Mouse (Mus musculus) embryonic facial prominence, embryonic 14.5 days (tissue): ENCODE data around the gene Pla2g4b. TPM values are rescaled to one million over a fixed set of nuclear protein-coding genes. Genes with fewer than 3 reads are reported as not detected.

Experiments
- ATAC-seq: fragments of 200-750 bp; cut with Nextera tagmentation; 2 replicates; pipeline ENCODE4 v1.8.0; 2017; ENCODE audit warnings: low read depth, moderate number of reproducible peaks, moderate TSS enrichment
- DNase-seq: peaks from one replicate; pipeline ENCODE4 v3.0.0-alpha.2; 2015; ENCODE audit warnings: low spot score
- H3K27ac ChIP-seq: fragments of 300-500 bp; sonication (generic); replicated peaks from 2 replicates; pipeline ENCODE4 v1.5.1; 2014; ENCODE audit warnings: low read depth, mild to moderate bottlenecking, low read length, moderate library complexity
- H3K27me3 ChIP-seq: fragments of 300-500 bp; sonication (generic); replicated peaks from 2 replicates; pipeline ENCODE4 v1.6.1; 2014; ENCODE audit warnings: low read length; ENCODE audit not compliant: control insufficient read depth, insufficient read depth
- H3K36me3 ChIP-seq: fragments of 300-500 bp; sonication (generic); 2 replicates; pipeline ENCODE4 v1.6.1; 2014; ENCODE audit warnings: low read length, mixed read lengths; ENCODE audit not compliant: control insufficient read depth, insufficient read depth
- H3K4me1 ChIP-seq: fragments of 300-500 bp; sonication (generic); 2 replicates; pipeline ENCODE4 v1.6.1; 2014; ENCODE audit warnings: antibody characterized with exemption, low read length; ENCODE audit not compliant: control insufficient read depth, insufficient read depth
- H3K4me2 ChIP-seq: fragments of 300-500 bp; sonication (generic); 2 replicates; pipeline ENCODE4 v1.6.1; 2014; ENCODE audit warnings: low read depth, mild to moderate bottlenecking, low read length, moderate library complexity, mixed read lengths
- H3K4me3 ChIP-seq: fragments of 300-500 bp; sonication (generic); 2 replicates; pipeline ENCODE4 v1.5.1; 2014; ENCODE audit warnings: low read depth, mild to moderate bottlenecking, low read length
- H3K9ac ChIP-seq: fragments of 300-500 bp; sonication (generic); 2 replicates; pipeline ENCODE4 v1.6.1; 2014; ENCODE audit warnings: low read depth, mild to moderate bottlenecking, low read length, moderate library complexity, mixed read lengths
- H3K9me3 ChIP-seq: fragments of 300-500 bp; sonication (generic); 2 replicates; pipeline ENCODE4 v1.6.1; 2016; ENCODE audit warnings: low read length; ENCODE audit not compliant: control insufficient read depth
- WGBS: fragments of 180-500 bp; shearing (Covaris S2); extraction: QIAGEN DNeasy Blood & Tissue Kit; methylation state at CpG from one replicate; pipeline ENCODE4 v1.1.7; 2014; 5-methylcytosine and 5-hydroxymethylcytosine counted together
- polyA plus RNA-seq: library from polyadenylated mRNA; unstranded; fragments of >200 nt; fragmentation: Nextera tagmentation; extraction: Ambion mirVana; gene quantifications from 2 replicates; pipeline ENCODE4 v1.2.1, GENCODE M21; 2014

Pla2g4b gene
- polyA plus RNA-seq: 1.8 and 2.1 TPM in 2 replicates

DNA sequence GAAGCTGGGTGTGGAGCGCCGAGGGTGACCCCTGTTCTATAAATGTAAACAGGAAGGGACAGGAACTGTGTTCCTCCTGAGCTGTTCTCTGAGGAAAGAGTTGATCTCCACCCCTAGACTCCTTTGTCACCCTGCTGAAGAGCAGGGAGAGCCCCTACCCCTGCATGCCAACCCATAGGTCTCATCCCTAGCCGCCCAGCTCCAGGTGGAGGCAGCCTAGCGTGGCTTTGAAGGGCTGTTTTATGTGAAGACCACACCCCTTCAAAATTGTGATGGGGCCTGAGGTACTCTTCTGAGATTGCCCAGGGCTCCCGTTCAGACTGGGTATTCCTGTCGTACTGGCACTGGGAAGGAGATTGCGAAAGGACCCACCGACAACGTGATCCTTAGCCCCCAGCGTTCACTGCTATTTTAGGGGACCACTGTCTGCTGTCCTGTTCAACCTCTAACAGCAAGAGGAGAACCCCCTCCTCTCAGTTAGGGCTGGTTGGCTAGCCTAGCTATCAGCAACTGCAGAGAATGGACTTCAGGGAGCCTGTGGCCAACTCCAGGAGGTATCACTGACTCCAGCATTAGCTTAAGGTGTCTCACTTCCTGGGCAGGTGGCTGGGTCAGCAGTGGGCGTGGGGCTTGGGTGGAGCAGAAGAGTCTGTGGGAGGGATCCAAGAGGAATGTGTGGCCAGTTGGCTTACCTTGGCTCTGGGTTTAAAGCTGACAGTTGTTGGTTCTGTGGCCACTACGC lies at the start of gene Pla2g4b:
Pla2g4b (plus strand) TSS at position 692 of the 742 bp plus-strand sequence.
- Histone ChIP-seq H3K4me1 (peaks cover 8% of the 10 kb centered on the region; the same call in 1 of the 2 replicates), H3K27me3 (no peaks in the 10 kb centered on the region), H3K4me3 (no peak within 1 kb of the TSS), H3K9ac (no peak within 1 kb of the TSS), H3K9me3 (no peaks in the 10 kb centered on the region), H3K36me3 (peaks cover 68% of the 10 kb centered on the region), H3K4me2 (no peak within 1 kb of the TSS), H3K27ac (no peak within 1 kb of the TSS)
- ATAC-seq (no peak), DNase-seq (no peak)
- WGBS: 89% methylated on average over 11 of the region's 12 CpGs

GRCm38 (mm10) chr2:119985871-119986270 lies 47.3 kb upstream of the Pla2g4b start:
- Histone ChIP-seq H3K27ac (no peak overlapping the region), H3K27me3 (no peaks in the 10 kb centered on the region), H3K4me2 (no peak overlapping the region), H3K9me3 (no peaks in the 10 kb centered on the region), H3K4me3 (no peak overlapping the region), H3K9ac (no peak overlapping the region), H3K36me3 (peaks cover 5% of the 10 kb centered on the region), H3K4me1 (peaks cover 5% of the 10 kb centered on the region; the same call in 1 of the 2 replicates)
- DNase-seq (no peak), ATAC-seq (no peak)
- WGBS: 85% methylated on average over 8 of the region's 8 CpGs

DNA sequence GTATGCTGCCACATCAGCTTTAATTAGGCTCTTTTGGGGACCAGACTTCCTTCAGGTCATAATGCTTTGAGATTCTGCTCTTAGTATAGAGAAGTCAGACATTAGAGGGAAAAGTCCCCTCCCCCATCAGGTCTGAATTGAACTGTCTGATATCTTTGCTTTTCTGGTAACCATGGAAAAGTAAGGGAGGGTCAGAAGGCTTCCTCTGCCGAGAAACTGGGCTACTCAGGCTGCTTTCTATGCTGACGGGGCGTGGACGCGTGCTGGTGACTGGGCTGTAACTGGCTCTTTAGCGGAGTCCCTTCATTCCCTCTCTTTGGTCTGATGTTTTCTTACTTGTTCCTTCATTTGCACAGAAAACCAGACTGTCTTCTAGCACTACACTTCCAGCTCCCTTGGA lies 46.8 kb upstream of the Pla2g4b start:
- Histone ChIP-seq H3K27me3 (no peaks in the 10 kb centered on the region), H3K9me3 (no peaks in the 10 kb centered on the region), H3K4me3 (no peak overlapping the region), H3K36me3 (peaks cover 5% of the 10 kb centered on the region), H3K27ac (no peak overlapping the region), H3K4me1 (peaks cover 5% of the 10 kb centered on the region; the same call in 1 of the 2 replicates), H3K4me2 (no peak overlapping the region), H3K9ac (no peak overlapping the region)
- no peak for ATAC-seq
- no peak for DNase-seq
- WGBS: 81% methylated on average over 6 of the region's 6 CpGs

DNA sequence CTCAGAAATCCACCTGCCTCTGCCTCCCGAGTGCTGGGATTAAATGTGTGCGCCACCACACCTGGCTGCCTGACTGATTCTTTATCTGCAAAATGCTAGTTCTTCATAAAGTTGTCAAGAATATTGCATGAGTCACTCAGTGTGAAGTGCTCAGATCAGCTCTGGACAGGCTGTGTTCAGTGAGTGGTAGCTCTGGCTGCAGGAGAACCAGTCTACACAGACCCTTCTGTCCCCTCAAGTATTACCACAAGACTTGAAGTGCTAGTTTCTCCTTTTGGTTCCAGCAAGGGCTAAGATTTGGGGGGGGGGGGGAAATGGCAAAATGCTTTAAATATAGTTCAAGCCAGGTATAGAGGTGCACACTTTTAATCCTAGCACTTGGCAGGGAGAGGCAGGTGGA lies 45.8 kb upstream of the Pla2g4b start:
- peaks cover 5% of the 10 kb centered on the region; the same call in 1 of the 2 replicates for H3K4me1 ChIP-seq
- no peak overlapping the region for H3K9ac ChIP-seq
- no peaks in the 10 kb centered on the region for H3K9me3 ChIP-seq
- no peaks in the 10 kb centered on the region for H3K27me3 ChIP-seq
- H3K27ac ChIP-seq: no peak overlapping the region
- H3K4me2 ChIP-seq: no peak overlapping the region
- DNase-seq: no peak
- WGBS: 98% methylated on average over 2 of the region's 2 CpGs
- ATAC-seq: no peak
- H3K4me3 ChIP-seq: no peak overlapping the region
- H3K36me3 ChIP-seq: peaks cover under 1% of the 10 kb centered on the region; the same call in 1 of the 2 replicates

- WGBS: 75% methylated on average over 4 of the region's 4 CpGs
- Histone ChIP-seq H3K27ac (no peak overlapping the region), H3K27me3 (no peaks in the 10 kb centered on the region)
Observed at GRCm38 (mm10) chr2:119988952-119989351, 44.3 kb upstream of the Pla2g4b start.

GRCm38 (mm10) chr2:119990881-119991280 lies 42.3 kb upstream of the Pla2g4b start:
- 69% methylated on average over 6 of the region's 6 CpGs for WGBS
- Histone ChIP-seq H3K36me3 (no peaks in the 10 kb centered on the region; the same call in 1 of the 2 replicates), H3K27me3 (no peaks in the 10 kb centered on the region), H3K9ac (no peak overlapping the region), H3K27ac (no peak overlapping the region), H3K4me3 (no peak overlapping the region), H3K9me3 (no peaks in the 10 kb centered on the region), H3K4me1 (peaks cover 17% of the 10 kb centered on the region), H3K4me2 (no peak overlapping the region)
- DNase-seq (no peak), ATAC-seq (no peak)

More at GRCm38 (mm10) chr2:119988952-119989351, 44.3 kb upstream of the Pla2g4b start:
- H3K4me3 ChIP-seq: no peak overlapping the region
- H3K36me3 ChIP-seq: no peaks in the 10 kb centered on the region; the same call in 1 of the 2 replicates
- DNase-seq: no peak
- H3K4me2 ChIP-seq: no peak overlapping the region
- H3K9ac ChIP-seq: no peak overlapping the region
- peaks cover 6% of the 10 kb centered on the region; the same call in 1 of the 2 replicates for H3K4me1 ChIP-seq
- H3K9me3 ChIP-seq: no peaks in the 10 kb centered on the region
- no peak for ATAC-seq

- H3K4me1 ChIP-seq: peaks cover 32% of the 10 kb centered on the region
- no peaks in the 10 kb centered on the region; the same call in 1 of the 2 replicates for H3K36me3 ChIP-seq
- no peak overlapping the region for H3K4me3 ChIP-seq
- no peak overlapping the region for H3K4me2 ChIP-seq
- ATAC-seq (peak; percentile 76), DNase-seq (peak; percentile 59)
- no peaks in the 10 kb centered on the region for H3K27me3 ChIP-seq
- H3K27ac ChIP-seq: no peak overlapping the region
- H3K9ac ChIP-seq: no peak overlapping the region
- no peaks in the 10 kb centered on the region for H3K9me3 ChIP-seq
- WGBS: 56% methylated on average over 2 of the region's 2 CpGs
Observed at GRCm38 (mm10) chr2:119992349-119992748, 40.9 kb upstream of the Pla2g4b start.

GRCm38 (mm10) chr2:119993515-119993914 lies 39.7 kb upstream of the Pla2g4b start:
- ATAC-seq (no peak), DNase-seq (no peak)
- 46% methylated on average over 2 of the region's 2 CpGs for WGBS
- Histone ChIP-seq H3K27ac (no peak overlapping the region), H3K9me3 (no peaks in the 10 kb centered on the region), H3K9ac (no peak overlapping the region), H3K4me3 (no peak overlapping the region), H3K36me3 (peaks cover 3% of the 10 kb centered on the region), H3K4me1 (peaks cover 34% of the 10 kb centered on the region), H3K27me3 (no peaks in the 10 kb centered on the region), H3K4me2 (no peak overlapping the region)
